Mouse (Mus musculus) left cerebral cortex, adult 9 months (tissue): ENCODE results near the gene Arhgap17.

Experiments
- DNase-seq, 2 experiments: peaks; one replicate each; pipeline ENCODE4 v3.0.0; 2022; ENCODE audit warnings: low spot score in 2 of 2

Gene Arhgap17

DNA sequence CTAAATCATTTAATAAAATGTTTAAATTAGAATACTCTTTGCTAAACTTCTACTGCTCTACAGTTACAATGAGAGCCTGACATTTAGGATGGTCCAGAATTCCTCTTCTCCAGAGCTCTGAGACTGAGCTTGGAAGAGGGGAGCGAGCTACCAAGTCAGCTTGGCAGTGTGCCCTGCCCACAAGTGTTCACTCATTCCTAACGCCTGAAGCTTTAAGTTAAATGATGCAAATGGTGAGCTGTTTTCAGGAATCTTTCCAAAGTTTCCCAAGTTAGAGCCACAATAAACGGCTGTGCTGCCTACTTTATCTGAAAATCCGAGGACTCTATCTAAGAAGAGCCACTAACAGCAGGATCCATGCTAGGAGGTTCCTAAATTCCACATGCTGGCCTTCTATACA, 85.9 kb downstream of the Arhgap17 start:
- DNase-seq, result peak in 1 of 2 experiments; percentile 45

DNA sequence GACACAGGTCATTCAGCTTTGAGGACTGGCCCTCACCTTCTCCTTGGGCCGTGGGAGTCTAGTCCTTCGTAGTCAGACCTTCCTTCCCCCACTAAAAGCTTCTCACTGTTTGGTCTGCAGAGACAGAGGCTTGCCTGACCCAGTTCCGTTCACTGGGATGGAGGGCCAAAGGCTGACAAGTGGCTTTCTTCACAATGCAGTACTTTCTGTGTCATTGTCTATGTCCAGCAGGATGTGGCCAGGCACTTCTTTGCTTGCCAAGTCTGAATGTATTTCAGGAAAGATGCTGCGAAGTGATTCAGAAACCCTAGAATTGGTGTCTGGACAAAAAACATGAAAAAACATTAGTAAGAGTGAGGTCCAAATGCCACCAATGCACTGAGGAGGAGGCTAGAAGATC, 89.9 kb downstream of the Arhgap17 start:
- peak in 1 of 2 experiments; percentile 16 for DNase-seq

DNA sequence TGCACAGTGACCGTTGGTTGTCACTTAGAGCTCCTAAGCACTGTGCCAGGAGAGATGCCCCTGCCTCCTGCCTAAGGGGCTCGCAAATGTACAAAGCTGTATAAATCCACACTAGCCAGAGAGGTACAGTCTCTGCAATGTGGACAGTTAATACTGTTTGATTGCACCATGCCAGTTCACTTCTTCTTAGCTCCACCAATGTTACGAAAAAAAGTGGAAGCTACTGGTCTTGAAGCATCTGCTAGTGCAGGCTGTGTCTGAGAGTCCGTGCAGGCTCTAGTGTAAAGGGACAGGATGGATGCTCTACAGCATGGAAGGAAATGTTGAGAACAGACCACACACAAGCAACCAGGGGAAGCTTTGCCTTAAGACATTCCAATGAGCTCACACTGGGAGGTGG, 93.1 kb downstream of the Arhgap17 start:
- no peak for DNase-seq

DNA sequence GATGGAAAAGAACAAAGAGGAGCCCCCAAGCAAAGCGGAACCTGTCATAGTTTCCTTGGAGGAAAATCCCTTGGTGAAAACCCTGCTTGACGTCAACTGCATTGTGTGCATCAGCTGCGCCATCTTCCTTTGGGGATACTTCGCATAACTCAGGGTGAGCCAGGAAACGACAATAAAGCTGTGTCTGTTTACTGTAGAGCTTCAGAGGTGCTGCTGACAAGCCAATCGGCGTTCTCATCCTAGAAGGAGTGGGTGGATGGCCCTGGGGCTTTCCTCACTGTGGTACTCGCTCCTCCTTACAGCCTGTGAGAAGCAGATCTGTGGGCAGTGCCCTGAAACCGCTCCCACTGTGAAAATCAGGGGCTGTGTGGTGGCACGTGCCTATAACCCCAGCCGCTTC, 96.7 kb downstream of the Arhgap17 start:
- no peak for DNase-seq

GRCm38 (mm10) chr7:123258103-123258502, 111.6 kb downstream of the Arhgap17 start:
- no peak for DNase-seq

DNA sequence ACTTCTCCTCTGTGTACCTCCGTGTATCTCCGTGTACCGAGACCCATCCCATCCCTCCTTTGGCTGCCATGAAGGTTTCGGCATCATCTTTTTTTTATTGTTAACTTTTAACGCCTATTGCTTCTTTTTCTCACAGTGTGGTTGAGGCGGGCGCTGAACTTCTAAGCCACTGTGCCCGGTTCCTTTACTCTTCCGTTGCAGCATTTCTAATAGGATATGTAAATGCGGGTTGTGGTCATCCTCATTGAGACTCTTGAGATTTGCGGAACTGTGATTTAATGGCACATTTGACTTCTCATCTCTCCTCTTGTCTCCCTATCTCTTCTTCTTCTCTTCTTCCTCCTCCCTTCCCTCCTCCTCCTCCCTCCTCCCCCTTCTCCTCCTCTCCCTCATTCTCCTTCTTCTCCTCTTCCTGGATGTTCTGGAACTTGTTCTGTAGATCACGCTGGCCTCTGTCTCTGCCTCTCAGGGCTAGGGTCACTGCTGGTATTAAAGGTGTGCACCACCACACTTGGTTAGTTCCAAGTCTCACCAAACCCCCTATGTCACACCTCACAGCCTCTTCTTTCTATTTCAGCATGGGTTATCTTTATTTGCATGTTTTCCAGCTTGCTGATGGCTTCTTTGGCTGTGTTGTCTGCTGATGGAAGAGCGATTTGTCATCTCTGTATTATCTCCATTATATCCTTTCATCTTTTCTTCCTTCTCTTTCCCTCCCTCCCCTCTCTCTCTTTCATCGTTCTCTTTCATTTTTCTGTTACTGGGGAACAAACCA, 115.3 kb downstream of the Arhgap17 start:
- no peak for DNase-seq

DNA sequence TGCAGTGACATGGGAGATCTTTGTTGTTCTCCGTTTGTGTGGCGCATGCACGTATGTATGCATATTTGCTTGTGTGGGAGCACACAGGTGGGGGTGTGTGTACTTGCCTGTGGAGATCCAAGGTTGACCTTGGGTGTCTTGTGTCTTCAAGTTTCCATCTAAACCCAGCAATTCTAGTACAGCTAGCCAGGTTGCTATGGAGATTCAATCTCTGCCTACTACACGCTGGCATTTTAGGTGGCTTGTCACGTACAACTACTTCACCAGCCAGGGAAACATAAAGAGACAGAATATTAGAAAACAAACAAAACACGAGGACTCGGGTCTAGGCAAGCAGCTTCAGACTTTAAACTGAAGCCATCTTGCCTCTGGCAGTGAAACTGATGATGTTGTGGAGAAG, 116.3 kb downstream of the Arhgap17 start:
- no peak for DNase-seq

GRCm38 (mm10) chr7:123251343-123251742, 118.4 kb downstream of the Arhgap17 start:
- DNase-seq, result no peak

GRCm38 (mm10) chr7:123248166-123248565, 121.5 kb downstream of the Arhgap17 start:
- DNase-seq, result no peak

DNA sequence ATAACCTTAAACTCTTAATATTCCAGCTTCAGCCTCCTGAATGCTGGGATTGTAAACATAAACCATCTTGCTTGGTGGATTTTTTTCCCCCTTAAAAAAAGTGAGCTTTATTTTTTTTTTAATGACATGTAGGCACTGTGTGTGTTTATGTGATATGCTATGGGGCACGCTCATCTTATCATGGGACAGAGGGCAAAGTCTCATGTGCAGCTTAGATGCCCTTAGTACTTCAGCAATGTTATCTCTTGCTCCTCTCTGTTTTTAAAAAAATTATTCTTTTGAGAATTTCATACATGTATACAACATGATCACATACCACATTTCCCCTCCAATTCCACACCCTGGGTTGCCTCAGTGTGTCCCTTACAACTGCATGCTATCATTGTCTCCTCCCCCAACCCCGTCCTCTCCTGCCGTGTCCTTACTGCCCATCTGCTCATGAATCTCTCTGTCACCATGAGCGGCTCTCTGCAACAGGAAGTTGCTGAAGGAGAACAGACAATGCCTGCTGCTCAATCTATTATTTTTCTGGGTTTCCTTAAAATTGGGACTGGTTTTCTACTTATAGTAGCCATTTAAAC, 123.1 kb downstream of the Arhgap17 start:
- DNase-seq, result no peak

- no peak for DNase-seq
These were observed 124.9 kb downstream of the Arhgap17 start for GRCm38 (mm10) chr7:123244833-123245232.

DNA sequence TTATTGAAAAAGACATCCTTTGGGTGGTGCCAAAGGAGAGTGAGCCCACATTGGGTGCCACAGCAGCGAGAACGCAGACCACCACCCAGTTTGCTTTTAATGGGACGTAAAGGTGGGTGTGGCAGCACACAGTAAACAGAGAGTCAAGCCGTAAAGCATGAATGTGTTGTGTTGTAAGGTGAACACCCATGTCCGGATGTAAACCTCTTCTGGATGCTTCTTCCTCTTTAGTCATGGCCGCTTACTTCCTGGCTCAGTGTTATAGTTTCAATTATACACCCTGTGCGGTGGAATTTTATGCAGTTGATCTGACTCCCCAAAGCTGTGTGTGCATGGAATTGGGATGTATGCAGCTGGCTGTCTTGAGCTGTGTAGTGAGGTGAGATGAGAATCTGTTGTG, 127.5 kb downstream of the Arhgap17 start:
- no peak for DNase-seq

GRCm38 (mm10) chr7:123240064-123240463, 129.7 kb downstream of the Arhgap17 start:
- DNase-seq, result no peak

DNA sequence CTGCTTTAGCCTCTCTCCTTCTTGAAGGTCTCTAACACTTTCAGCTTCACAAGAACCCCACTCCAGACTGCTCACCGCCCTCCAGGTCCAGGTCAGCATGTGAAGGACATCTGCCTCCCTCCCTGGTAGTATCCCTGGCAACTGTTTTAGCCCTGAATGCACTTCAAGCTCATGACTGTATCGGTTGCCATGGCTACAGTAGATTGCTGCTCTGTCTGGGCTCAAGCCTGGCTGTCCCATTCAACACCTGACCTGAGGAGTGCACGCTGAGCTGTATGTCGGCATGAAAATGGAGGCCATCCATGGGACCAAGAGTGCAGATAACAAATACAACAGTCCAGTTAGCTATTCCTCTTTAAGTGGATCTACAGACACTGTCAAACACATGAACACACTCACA, 131.1 kb downstream of the Arhgap17 start:
- no peak for DNase-seq

- no peak for DNase-seq
These were observed 134.3 kb downstream of the Arhgap17 start for GRCm38 (mm10) chr7:123235449-123235848.
